ENCODE assay signal across 8 mouse cellular contexts in genomic region chr8:109779431-109780228, GRCm38 (mm10). TPM values are rescaled to one million over a fixed set of nuclear protein-coding genes. Genes with fewer than 3 reads are reported as not detected.
A peak's percentile ranks its signal among the peaks of the same experiment; 100 is the strongest.
DNase-seq lines count a peak whose midpoint lies in the region; ATAC-seq and TF ChIP-seq lines count a peak whose summit lies in the region.

No protein-coding gene starts in this region.

- peak overlapping the region; percentile 60 for H3ac ChIP-seq in myocyte (ENCODE audit: control insufficient read depth, insufficient read length)

- WGBS in neural tube, embryonic 11.5 days = 23% methylated on average over 24 of the region's 24 CpGs
- 26% methylated on average over 24 of the region's 24 CpGs for WGBS in forebrain, embryonic 10.5 days
- WGBS in limb, embryonic 11.5 days = 23% methylated on average over 24 of the region's 24 CpGs

- no peak for TF ChIP-seq POLR2A in myocyte (IDR thresholded peaks at IDR 0.05; ENCODE audit: insufficient read length, low read depth)

- H3K27ac ChIP-seq in neural tube, embryonic 11.5 days (ENCODE audit: low read depth, low read length) = no peak overlapping the region
- peak overlapping the region; percentile 100 for H3K27ac ChIP-seq in forebrain, embryonic 10.5 days
- no peak overlapping the region for H3K27ac ChIP-seq in limb, embryonic 11.5 days (replicated peaks; ENCODE audit: low read depth, low read length)

- no peak for ATAC-seq in neural tube, embryonic 11.5 days (ENCODE audit: insufficient read depth, low FRiP score, low TSS enrichment)
- no peak for ATAC-seq in limb, embryonic 11.5 days (ENCODE audit: insufficient number of reproducible peaks, low FRiP score, low TSS enrichment, low read depth)
- ATAC-seq in granulocyte monocyte progenitor cell, adult 5-6 weeks (replicated peaks; ENCODE audit: poor library complexity, severe bottlenecking) = no peak

- peaks cover 59% of the 10 kb centered on the region for H3K79me2 ChIP-seq in myocyte (ENCODE audit: control insufficient read depth, insufficient read depth)

- H3K9me3 ChIP-seq in neural tube, embryonic 11.5 days (ENCODE audit: control insufficient read depth, low read length) = no peaks in the 10 kb centered on the region
- H3K9me3 ChIP-seq in forebrain, embryonic 10.5 days = no peaks in the 10 kb centered on the region
- no peaks in the 10 kb centered on the region for H3K9me3 ChIP-seq in limb, embryonic 11.5 days (ENCODE audit: control insufficient read depth, low read length)

- no peaks in the 10 kb centered on the region for H3K27me3 ChIP-seq in neural tube, embryonic 11.5 days (ENCODE audit: control insufficient read depth, insufficient read depth, low read length)
- H3K27me3 ChIP-seq in forebrain, embryonic 10.5 days (ENCODE audit: poor library complexity, severe bottlenecking) = peaks cover 6% of the 10 kb centered on the region; the same call in 1 of the 2 replicates
- no peaks in the 10 kb centered on the region for H3K27me3 ChIP-seq in limb, embryonic 11.5 days (ENCODE audit: control insufficient read depth, insufficient read depth, low read length)
- no peaks in the 10 kb centered on the region for H3K27me3 ChIP-seq in myocyte (ENCODE audit: control insufficient read depth, insufficient read depth, insufficient read length)

- peak overlapping the region; percentile 90 for H3K4me3 ChIP-seq in neural tube, embryonic 11.5 days (ENCODE audit: low read depth, low read length)
- H3K4me3 ChIP-seq in forebrain, embryonic 10.5 days = peak overlapping the region; percentile 94
- peak overlapping the region; percentile 91 for H3K4me3 ChIP-seq in limb, embryonic 11.5 days (ENCODE audit: low read depth, low read length)
- H3K4me3 ChIP-seq in myocyte = peak overlapping the region; percentile 89

- peak overlapping the region; percentile 79 for H3K4me2 ChIP-seq in neural tube, embryonic 11.5 days (ENCODE audit: low read depth)
- peak overlapping the region; percentile 77 for H3K4me2 ChIP-seq in limb, embryonic 11.5 days (ENCODE audit: low read depth, severe bottlenecking)
- H3K4me2 ChIP-seq in myocyte (ENCODE audit: low read depth) = peak overlapping the region; percentile 82

- no peak for DNase-seq in neural tube, embryonic 11.5 days (ENCODE audit: low spot score)
- DNase-seq in neural tube, embryonic 10.5 days (ENCODE audit: extremely low spot score, low spot score) = no peak
- no peak for DNase-seq in forebrain, embryonic 10.5 days (ENCODE audit: extremely low spot score, low spot score)
- no peak for DNase-seq in limb, embryonic 11.5 days (ENCODE audit: low spot score)
- DNase-seq in layer of hippocampus, adult 11-12 months (ENCODE audit: low spot score) = no peak
- no peak for DNase-seq in gastrocnemius, postnatal 4 days (ENCODE audit: low spot score in 2 of 2)

- H3K36me3 ChIP-seq in neural tube, embryonic 11.5 days (ENCODE audit: control insufficient read depth, insufficient read depth, low read length) = no peaks in the 10 kb centered on the region
- no peaks in the 10 kb centered on the region; the same call in 1 of the 2 replicates for H3K36me3 ChIP-seq in forebrain, embryonic 10.5 days (replicated peaks)
- no peaks in the 10 kb centered on the region for H3K36me3 ChIP-seq in limb, embryonic 11.5 days (ENCODE audit: control insufficient read depth, insufficient read depth, low read length)
- H3K36me3 ChIP-seq in myocyte (ENCODE audit: control insufficient read depth, insufficient read depth) = no peaks in the 10 kb centered on the region

- peak overlapping the region; percentile 91 for H3K9ac ChIP-seq in neural tube, embryonic 11.5 days (ENCODE audit: low read length)
- peak overlapping the region; percentile 93 for H3K9ac ChIP-seq in limb, embryonic 11.5 days (ENCODE audit: low read length)

- H3K4me1 ChIP-seq in neural tube, embryonic 11.5 days (ENCODE audit: control insufficient read depth, insufficient read depth, low read length) = peaks cover 3% of the 10 kb centered on the region; the same call in 1 of the 2 replicates
- H3K4me1 ChIP-seq in forebrain, embryonic 10.5 days = peaks cover 20% of the 10 kb centered on the region
- peaks cover 7% of the 10 kb centered on the region; the same call in 1 of the 2 replicates for H3K4me1 ChIP-seq in limb, embryonic 11.5 days (ENCODE audit: control insufficient read depth, insufficient read depth, low read length)

TF ChIP-seq in myocyte, 11 proteins besides CTCF, POLR2A, EP300 and RAD21:
- no peak for TF ChIP-seq POLR2AphosphoS2 (IDR thresholded peaks at IDR 0.05; ENCODE audit: insufficient read length, low read depth)
- TF ChIP-seq MYOG (IDR thresholded peaks at IDR 0.05; ENCODE audit: control insufficient read depth in 1 of 3, insufficient read depth in 1 of 3, insufficient read length in 2 of 3, low read depth in 2 of 3) = no peak
- no peak for TF ChIP-seq TCF12 (IDR thresholded peaks at IDR 0.05; ENCODE audit: insufficient read depth, poor library complexity, severe bottlenecking)
- TF ChIP-seq USF1 (IDR thresholded peaks at IDR 0.05; ENCODE audit: low read depth) = no peak
- no peak for TF ChIP-seq SRF (IDR thresholded peaks at IDR 0.05; ENCODE audit: control insufficient read depth, insufficient read length, low read depth)
- no peak for TF ChIP-seq MYOD1 (IDR thresholded peaks at IDR 0.05; ENCODE audit: control insufficient read depth in 1 of 3, insufficient read length in 2 of 3, low read depth in 2 of 3)
- TF ChIP-seq REST (IDR thresholded peaks at IDR 0.05; ENCODE audit: insufficient read depth, insufficient read length) = no peak
- no peak for TF ChIP-seq TCF3 (IDR thresholded peaks at IDR 0.05; ENCODE audit: insufficient read length, low read depth)
- TF ChIP-seq E2F4 (IDR thresholded peaks at IDR 0.05; ENCODE audit: insufficient read depth) = no peak
- no peak for TF ChIP-seq CEBPB (IDR thresholded peaks at IDR 0.05; ENCODE audit: insufficient read depth, poor library complexity, severe bottlenecking)
- no peak for TF ChIP-seq MAX (IDR thresholded peaks at IDR 0.05; ENCODE audit: low read depth)

RNA-seq across cellular contexts. Expression of gene Ap1g1, which starts 1.3 kb away (rescaled TPM):
- polyA plus RNA-seq in neural tube, embryonic 11.5 days (2014; fragmentation: Nextera tagmentation; extraction: Ambion mirVana) = 44.1 and 52.1 TPM in 2 replicates
- 49.4 and 49.8 TPM in 2 replicates for polyA plus RNA-seq in forebrain, embryonic 10.5 days (2016; fragmentation: Nextera tagmentation; extraction: Ambion mirVana)
- 34.9 and 47.2 TPM in 2 replicates for polyA plus RNA-seq in limb, embryonic 11.5 days (2014; fragmentation: Nextera tagmentation; extraction: Ambion mirVana)
- 21.1 TPM for polyA plus RNA-seq in myocyte (2012; fragmentation: generic; extraction: Trizol)
- total RNA-seq in granulocyte monocyte progenitor cell, adult 5-6 weeks (2014; fragmentation: Nextera tagmentation) = 85.2 and 89.6 TPM in 2 replicates
- total RNA-seq in granulocyte monocyte progenitor cell, adult 5-6 weeks (2017) = 68.4 and 88.4 TPM in 2 replicates
- total RNA-seq in gastrocnemius, postnatal 4 days (2021) = 10 to 100 TPM; 46.7 to 51.7 TPM

RNA-seq across cellular contexts. Expression of gene Atxn1l, which starts 42.1 kb away (rescaled TPM):
- 7.5 and 7.8 TPM in 2 replicates for polyA plus RNA-seq in neural tube, embryonic 11.5 days (2014; fragmentation: Nextera tagmentation; extraction: Ambion mirVana)
- polyA plus RNA-seq in forebrain, embryonic 10.5 days (2016; fragmentation: Nextera tagmentation; extraction: Ambion mirVana) = 8.6 and 8.7 TPM in 2 replicates
- 6.4 and 7.8 TPM in 2 replicates for polyA plus RNA-seq in limb, embryonic 11.5 days (2014; fragmentation: Nextera tagmentation; extraction: Ambion mirVana)
- polyA plus RNA-seq in myocyte (2012; fragmentation: generic; extraction: Trizol) = 11.0 TPM
- 12.4 and 16.8 TPM in 2 replicates for total RNA-seq in granulocyte monocyte progenitor cell, adult 5-6 weeks (2014; fragmentation: Nextera tagmentation)
- 13.5 and 18.4 TPM in 2 replicates for total RNA-seq in granulocyte monocyte progenitor cell, adult 5-6 weeks (2017)
- total RNA-seq in gastrocnemius, postnatal 4 days (2021) = 10 to 100 TPM; 35.7 to 36.7 TPM
